Mouse (Mus musculus): ENCODE measurements around the gene Serpina3m. TPM values are rescaled to one million over a fixed set of nuclear protein-coding genes. Genes with fewer than 3 reads are reported as not detected.

Serpina3m gene
- polyA plus RNA-seq (2014; fragmentation: Illumina TruSeq; extraction: RNeasy Lipid Tissue Mini Kit (QIAGEN cat#74804); ENCODE audit: low read depth, low replicate concordance) = 471 TPM

DNA sequence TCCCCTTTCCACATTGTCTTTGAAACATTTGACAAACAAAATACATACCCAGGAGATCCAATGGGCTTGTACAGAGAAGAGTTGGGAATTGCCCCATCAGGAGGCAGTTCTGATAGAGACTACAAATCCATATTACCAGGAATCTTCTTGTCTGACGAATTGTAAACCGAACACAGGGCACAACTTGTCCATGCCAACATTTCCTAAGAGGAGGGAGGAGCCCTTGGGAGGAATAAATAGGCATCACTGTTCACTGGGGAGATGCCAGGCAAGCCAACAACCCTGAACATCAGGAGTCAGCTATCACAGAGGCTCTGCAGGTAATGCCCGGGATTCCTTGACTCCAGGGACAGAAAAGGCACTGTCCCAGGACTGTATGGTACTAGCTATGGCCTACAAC, at the start of gene Serpina3m, which contains the start of gene Serpina3k:
Gene Serpina3m (plus strand): TSS at position 261 of the 400 bp plus-strand sequence.
Gene Serpina3k (plus strand): TSS at position 261 of the 400 bp plus-strand sequence.

DNA sequence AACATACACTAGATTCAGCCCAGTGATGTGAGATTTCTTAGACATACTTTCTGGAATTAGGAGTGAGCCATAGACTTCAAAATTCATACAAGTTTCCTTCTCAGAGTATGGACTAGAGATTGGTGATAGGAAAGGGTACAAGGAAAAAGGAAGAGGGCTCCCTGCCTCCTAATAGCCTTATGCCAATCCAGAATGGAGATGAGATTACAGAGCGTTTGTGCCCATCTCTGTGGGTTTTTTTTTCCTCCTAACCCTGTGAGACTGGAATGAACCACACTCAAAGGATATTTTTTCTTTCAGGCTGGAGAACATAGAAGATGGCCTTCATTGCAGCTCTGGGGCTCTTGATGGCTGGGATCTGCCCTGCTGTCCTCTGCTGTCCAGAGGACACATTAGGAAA, 24.0 kb upstream of the Serpina3m start, which contains the start of gene Serpina3j:
Gene Serpina3j (plus strand): TSS at position 301 of the 400 bp plus-strand sequence.

DNA sequence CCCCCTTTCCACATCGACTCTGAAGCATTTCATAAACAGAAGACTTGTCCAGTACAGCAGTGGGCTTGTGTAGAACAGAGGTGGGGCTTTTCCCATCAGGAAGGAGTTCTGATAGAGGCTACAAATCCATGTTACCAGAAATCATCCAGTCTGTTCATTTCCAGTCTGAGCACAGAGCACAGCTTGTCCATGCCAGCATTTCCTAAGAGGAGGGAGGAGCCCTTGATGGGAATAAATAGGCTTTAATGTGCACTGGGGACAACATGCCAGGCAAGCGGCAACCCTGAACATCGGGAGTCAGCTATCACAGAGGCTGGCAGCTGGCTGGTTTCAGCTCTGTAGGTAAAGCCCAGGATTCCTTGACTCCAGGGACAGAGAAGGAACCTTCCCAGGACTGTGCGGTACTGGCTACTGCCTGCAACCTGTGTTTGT, 68.2 kb downstream of the Serpina3m start, which contains the start of gene Serpina3n:
Gene Serpina3n (plus strand): TSS at position 276 of the 432 bp plus-strand sequence.

Other genes starting within 250 kb of the Serpina3m start
- not detected for gene Serpina5, start 237.4 kb upstream of the Serpina3m start, polyA plus RNA-seq (2014; fragmentation: Illumina TruSeq; extraction: RNeasy Lipid Tissue Mini Kit (QIAGEN cat#74804); ENCODE audit: low read depth, low replicate concordance)
- not detected for gene Serpina3a, start 225.8 kb upstream of the Serpina3m start, polyA plus RNA-seq (2014; fragmentation: Illumina TruSeq; extraction: RNeasy Lipid Tissue Mini Kit (QIAGEN cat#74804); ENCODE audit: low read depth, low replicate concordance)
- gene Serpina3b, start 210.5 kb upstream of the Serpina3m start, polyA plus RNA-seq (2014; fragmentation: Illumina TruSeq; extraction: RNeasy Lipid Tissue Mini Kit (QIAGEN cat#74804); ENCODE audit: low read depth, low replicate concordance) = not detected
- gene Serpina3c, start 184.6 kb upstream of the Serpina3m start, polyA plus RNA-seq (2014; fragmentation: Illumina TruSeq; extraction: RNeasy Lipid Tissue Mini Kit (QIAGEN cat#74804); ENCODE audit: low read depth, low replicate concordance) = not detected
- gene Serpina3f, start 123.9 kb upstream of the Serpina3m start, polyA plus RNA-seq (2014; fragmentation: Illumina TruSeq; extraction: RNeasy Lipid Tissue Mini Kit (QIAGEN cat#74804); ENCODE audit: low read depth, low replicate concordance) = 3.5 TPM
- gene Serpina3g, start 102.2 kb upstream of the Serpina3m start, polyA plus RNA-seq (2014; fragmentation: Illumina TruSeq; extraction: RNeasy Lipid Tissue Mini Kit (QIAGEN cat#74804); ENCODE audit: low read depth, low replicate concordance) = 7.4 TPM
- gene Serpina3i, start 75.4 kb upstream of the Serpina3m start, polyA plus RNA-seq (2014; fragmentation: Illumina TruSeq; extraction: RNeasy Lipid Tissue Mini Kit (QIAGEN cat#74804); ENCODE audit: low read depth, low replicate concordance) = not detected
- not detected for gene Serpina3j, start 23.9 kb upstream of the Serpina3m start, polyA plus RNA-seq (2014; fragmentation: Illumina TruSeq; extraction: RNeasy Lipid Tissue Mini Kit (QIAGEN cat#74804); ENCODE audit: low read depth, low replicate concordance)
- 9,330 TPM for gene Serpina3k, start within 50 bp of the Serpina3m start, polyA plus RNA-seq (2014; fragmentation: Illumina TruSeq; extraction: RNeasy Lipid Tissue Mini Kit (QIAGEN cat#74804); ENCODE audit: low read depth, low replicate concordance)
- gene Serpina3n, start 68.2 kb downstream of the Serpina3m start, polyA plus RNA-seq (2014; fragmentation: Illumina TruSeq; extraction: RNeasy Lipid Tissue Mini Kit (QIAGEN cat#74804); ENCODE audit: low read depth, low replicate concordance) = 136 TPM
- gene Gsc, start 134.8 kb downstream of the Serpina3m start, polyA plus RNA-seq (2014; fragmentation: Illumina TruSeq; extraction: RNeasy Lipid Tissue Mini Kit (QIAGEN cat#74804); ENCODE audit: low read depth, low replicate concordance) = not detected

Data from liver, adult 10 weeks (tissue).